Mouse (Mus musculus): ENCODE measurements around the gene Dennd6a. TPM values are rescaled to one million over a fixed set of nuclear protein-coding genes. Genes with fewer than 3 reads are reported as not detected.
"Not testable (repeated sequence)": the region's sequence is repeated elsewhere in the genome, so short reads cannot be mapped to it uniquely, and the experiment has no call there.

The Dennd6a gene
- total RNA-seq (2014; fragmentation: Nextera tagmentation) (70.0 and 97.5 TPM in 2 replicates), total RNA-seq (2017) (48.1 and 51.6 TPM in 2 replicates), polyA plus RNA-seq (2012) (11.0 and 11.2 TPM in 2 replicates)

GRCm38 (mm10) chr14:26573556-26573955, at the start of gene Dennd6a:
Gene Dennd6a (plus strand): TSS chr14:26573856.
- H3K9me3 ChIP-seq (replicated peaks); H3K4me3 ChIP-seq (ENCODE audit: low read depth, low read length); DNase-seq (ENCODE audit: low spot score); ATAC-seq (ENCODE audit: extremely low read depth, insufficient number of reproducible peaks, low FRiP score, poor library complexity, severe bottlenecking); H3K36me3 ChIP-seq (replicated peaks); H3K27me3 ChIP-seq (ENCODE audit: insufficient read depth, low read length): not testable (repeated sequence)
- H3K4me1 ChIP-seq (ENCODE audit: insufficient read depth, low read depth, low read length), result peaks cover 27% of the 10 kb centered on the region

- peaks cover 59% of the 10 kb centered on the region for H3K4me1 ChIP-seq (ENCODE audit: insufficient read depth, low read depth, low read length)
- ATAC-seq (ENCODE audit: extremely low read depth, insufficient number of reproducible peaks, low FRiP score, poor library complexity, severe bottlenecking), result no peak
These were observed 47.7 kb upstream of the Dennd6a start for GRCm38 (mm10) chr14:26525955-26526354.

GRCm38 (mm10) chr14:26528296-26528695, 45.4 kb upstream of the Dennd6a start:
- Histone ChIP-seq H3K27me3 (ENCODE audit: insufficient read depth, low read length) (no peaks in the 10 kb centered on the region), H3K9me3 (replicated peaks) (no peaks in the 10 kb centered on the region), H3K4me1 (ENCODE audit: insufficient read depth, low read depth, low read length) (peaks cover 67% of the 10 kb centered on the region), H3K4me3 (ENCODE audit: low read depth, low read length) (no peak overlapping the region; the same call in 1 of the 2 replicates), H3K36me3 (replicated peaks) (peaks cover 72% of the 10 kb centered on the region)
- no peak for ATAC-seq (ENCODE audit: extremely low read depth, insufficient number of reproducible peaks, low FRiP score, poor library complexity, severe bottlenecking)
- TF ChIP-seq GATA2 (IDR thresholded peaks at IDR 0.05; ENCODE audit: borderline replicate concordance, low read depth, low read length), result no peak
- no peak for TF ChIP-seq POLR2AphosphoS5 (IDR thresholded peaks at IDR 0.05; ENCODE audit: insufficient replicate concordance, low read depth, low read length)
- TF ChIP-seq TAL1 (conservative IDR thresholded peaks at IDR 0.05; ENCODE audit: low read depth, low read length), result no peak
- TF ChIP-seq GATA1 (IDR thresholded peaks at IDR 0.05; ENCODE audit: borderline replicate concordance, low read length), result no peak
- no peak for TF ChIP-seq CTCF (IDR thresholded peaks at IDR 0.05; ENCODE audit: low read depth, low read length)
- no peak for DNase-seq (ENCODE audit: low spot score)

More at GRCm38 (mm10) chr14:26525955-26526354, 47.7 kb upstream of the Dennd6a start:
- Histone ChIP-seq H3K36me3 (replicated peaks) (peaks cover 78% of the 10 kb centered on the region), H3K27me3 (ENCODE audit: insufficient read depth, low read length) (no peaks in the 10 kb centered on the region), H3K4me3 (ENCODE audit: low read depth, low read length) (no peak overlapping the region; the same call in 1 of the 2 replicates), H3K9me3 (replicated peaks) (no peaks in the 10 kb centered on the region)
- TF ChIP-seq CTCF (IDR thresholded peaks at IDR 0.05; ENCODE audit: low read depth, low read length) (no peak), POLR2AphosphoS5 (IDR thresholded peaks at IDR 0.05; ENCODE audit: insufficient replicate concordance, low read depth, low read length) (no peak), TAL1 (conservative IDR thresholded peaks at IDR 0.05; ENCODE audit: low read depth, low read length) (no peak), GATA1 (IDR thresholded peaks at IDR 0.05; ENCODE audit: borderline replicate concordance, low read length) (no peak), GATA2 (IDR thresholded peaks at IDR 0.05; ENCODE audit: borderline replicate concordance, low read depth, low read length) (no peak)
- no peak for DNase-seq (ENCODE audit: low spot score)

- Histone ChIP-seq H3K36me3 (replicated peaks) (peaks cover 61% of the 10 kb centered on the region), H3K9me3 (replicated peaks) (no peaks in the 10 kb centered on the region), H3K4me1 (ENCODE audit: insufficient read depth, low read depth, low read length) (peaks cover 63% of the 10 kb centered on the region), H3K4me3 (ENCODE audit: low read depth, low read length) (peak overlapping the region; percentile 60; the same call in 1 of the 2 replicates), H3K27me3 (ENCODE audit: insufficient read depth, low read length) (no peaks in the 10 kb centered on the region)
- no peak for TF ChIP-seq TAL1 (conservative IDR thresholded peaks at IDR 0.05; ENCODE audit: low read depth, low read length)
- DNase-seq (ENCODE audit: low spot score), result no peak
- no peak for ATAC-seq (ENCODE audit: extremely low read depth, insufficient number of reproducible peaks, low FRiP score, poor library complexity, severe bottlenecking)
These were observed 43.3 kb upstream of the Dennd6a start for GRCm38 (mm10) chr14:26530350-26530749.

GRCm38 (mm10) chr14:26531410-26532313, 42.0 kb upstream of the Dennd6a start:
- no peaks in the 10 kb centered on the region for H3K27me3 ChIP-seq (ENCODE audit: insufficient read depth, low read length)
- DNase-seq (ENCODE audit: low spot score) (no peak), ATAC-seq (ENCODE audit: extremely low read depth, insufficient number of reproducible peaks, low FRiP score, poor library complexity, severe bottlenecking) (no peak)
- peaks cover 58% of the 10 kb centered on the region for H3K4me1 ChIP-seq (ENCODE audit: insufficient read depth, low read depth, low read length)
- no peaks in the 10 kb centered on the region for H3K9me3 ChIP-seq (replicated peaks)
- peak overlapping the region; percentile 67 for H3K4me3 ChIP-seq (ENCODE audit: low read depth, low read length)
- TF ChIP-seq GATA1 (IDR thresholded peaks at IDR 0.05; ENCODE audit: borderline replicate concordance, low read length) (no peak), POLR2AphosphoS5 (IDR thresholded peaks at IDR 0.05; ENCODE audit: insufficient replicate concordance, low read depth, low read length) (no peak), CTCF (IDR thresholded peaks at IDR 0.05; ENCODE audit: low read depth, low read length) (no peak), GATA2 (IDR thresholded peaks at IDR 0.05; ENCODE audit: borderline replicate concordance, low read depth, low read length) (no peak), TAL1 (conservative IDR thresholded peaks at IDR 0.05; ENCODE audit: low read depth, low read length) (no peak)
- H3K36me3 ChIP-seq (replicated peaks), result peaks cover 51% of the 10 kb centered on the region

- H3K27me3 ChIP-seq (ENCODE audit: insufficient read depth, low read length), result no peaks in the 10 kb centered on the region
- ATAC-seq (ENCODE audit: extremely low read depth, insufficient number of reproducible peaks, low FRiP score, poor library complexity, severe bottlenecking) (no peak), DNase-seq (ENCODE audit: low spot score) (no peak)
- peaks cover 42% of the 10 kb centered on the region for H3K36me3 ChIP-seq (replicated peaks)
- H3K9me3 ChIP-seq (replicated peaks), result no peaks in the 10 kb centered on the region
- H3K4me3 ChIP-seq (ENCODE audit: low read depth, low read length), result peak overlapping the region; percentile 97
- TF ChIP-seq POLR2AphosphoS5 (IDR thresholded peaks at IDR 0.05; ENCODE audit: insufficient replicate concordance, low read depth, low read length) (no peak), CTCF (IDR thresholded peaks at IDR 0.05; ENCODE audit: low read depth, low read length) (no peak), TAL1 (conservative IDR thresholded peaks at IDR 0.05; ENCODE audit: low read depth, low read length) (no peak), GATA1 (IDR thresholded peaks at IDR 0.05; ENCODE audit: borderline replicate concordance, low read length) (no peak), GATA2 (IDR thresholded peaks at IDR 0.05; ENCODE audit: borderline replicate concordance, low read depth, low read length) (no peak)
- H3K4me1 ChIP-seq (ENCODE audit: insufficient read depth, low read depth, low read length), result peaks cover 48% of the 10 kb centered on the region
These were observed 40.9 kb upstream of the Dennd6a start for GRCm38 (mm10) chr14:26532752-26533151.
